Mouse (Mus musculus): ENCODE data around the gene Otub2. TPM values are rescaled to one million over a fixed set of nuclear protein-coding genes. Genes with fewer than 3 reads are reported as not detected.

Otub2 gene
- polyA plus RNA-seq, 1 experiment = 2.0 TPM

DNA sequence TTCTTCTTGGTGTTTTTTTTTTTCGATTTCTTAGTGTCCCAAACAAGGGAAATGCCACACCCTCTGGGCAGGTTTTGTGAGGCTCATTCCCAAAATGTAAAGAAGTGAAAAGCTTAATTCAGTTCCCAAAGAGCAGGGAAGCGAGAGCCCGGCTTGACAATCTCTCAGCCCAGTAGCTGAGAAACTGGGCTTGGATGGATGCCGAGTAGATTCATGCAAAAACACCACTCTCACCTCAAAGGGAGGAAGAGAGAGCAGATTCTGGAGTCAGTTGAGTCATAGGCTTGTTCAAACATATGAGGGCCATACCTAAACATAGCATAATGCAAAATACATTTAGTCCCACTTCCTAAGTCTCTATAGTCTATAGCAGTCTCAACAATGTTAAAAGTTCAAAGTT is 8.3 kb upstream of the Otub2 start:
- TF ChIP-seq POLR2A (IDR thresholded peaks at IDR 0.05; ENCODE audit: control insufficient read depth, extremely low read depth, insufficient read depth, low read length, poor library complexity) = no peak
- TF ChIP-seq CTCF (IDR thresholded peaks at IDR 0.05; ENCODE audit: borderline replicate concordance, control insufficient read depth, extremely low read depth, insufficient read depth, low read length, poor library complexity) = no peak
- no peaks in the 10 kb centered on the region for H3K36me3 ChIP-seq (ENCODE audit: control insufficient read depth, insufficient read depth, low read length)
- H3K27ac ChIP-seq (ENCODE audit: control insufficient read depth, insufficient read depth, low read length) = no peak overlapping the region
- no peak overlapping the region for H3K4me3 ChIP-seq (ENCODE audit: control insufficient read depth, insufficient read depth, low read length)
- 93% methylated on average over 4 of the region's 4 CpGs for WGBS
- no peak for DNase-seq
- no peaks in the 10 kb centered on the region for H3K27me3 ChIP-seq (ENCODE audit: control insufficient read depth, insufficient read depth, low read length)
- peaks cover 3% of the 10 kb centered on the region; the same call in 1 of the 2 replicates for H3K4me1 ChIP-seq (replicated peaks; ENCODE audit: control insufficient read depth, insufficient read depth, low read length)

DNA sequence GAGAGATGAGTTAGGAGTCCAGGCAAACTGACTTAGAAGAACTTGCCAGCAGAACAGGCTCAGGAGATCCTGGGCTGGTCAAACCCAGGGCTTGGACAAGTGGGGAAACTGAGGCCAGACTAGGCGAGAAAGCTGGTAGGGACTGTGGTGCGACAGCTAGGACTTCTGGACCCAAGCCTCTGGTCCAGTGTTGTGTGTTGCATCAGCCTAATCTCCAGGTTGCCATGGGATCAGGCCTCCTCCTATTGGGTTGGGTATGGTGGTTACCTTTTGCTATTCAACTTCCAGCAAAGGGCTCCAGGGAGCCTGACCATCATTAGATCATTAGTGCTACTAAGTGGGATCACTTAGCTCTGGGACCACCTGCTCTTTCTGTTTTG is 856 bp downstream of the Otub2 start:
- Histone ChIP-seq H3K4me3 (ENCODE audit: control insufficient read depth, insufficient read depth, low read length) (no peak overlapping the region), H3K27me3 (ENCODE audit: control insufficient read depth, insufficient read depth, low read length) (peaks cover 3% of the 10 kb centered on the region; the same call in 1 of the 2 replicates), H3K36me3 (ENCODE audit: control insufficient read depth, insufficient read depth, low read length) (no peaks in the 10 kb centered on the region), H3K27ac (ENCODE audit: control insufficient read depth, insufficient read depth, low read length) (no peak overlapping the region), H3K4me1 (replicated peaks; ENCODE audit: control insufficient read depth, insufficient read depth, low read length) (peaks cover 8% of the 10 kb centered on the region; the same call in 1 of the 2 replicates)
- WGBS = 100% methylated on average over 2 of the region's 2 CpGs
- no peak for DNase-seq
- TF ChIP-seq POLR2A (IDR thresholded peaks at IDR 0.05; ENCODE audit: control insufficient read depth, extremely low read depth, insufficient read depth, low read length, poor library complexity) (no peak), CTCF (IDR thresholded peaks at IDR 0.05; ENCODE audit: borderline replicate concordance, control insufficient read depth, extremely low read depth, insufficient read depth, low read length, poor library complexity) (no peak)

DNA sequence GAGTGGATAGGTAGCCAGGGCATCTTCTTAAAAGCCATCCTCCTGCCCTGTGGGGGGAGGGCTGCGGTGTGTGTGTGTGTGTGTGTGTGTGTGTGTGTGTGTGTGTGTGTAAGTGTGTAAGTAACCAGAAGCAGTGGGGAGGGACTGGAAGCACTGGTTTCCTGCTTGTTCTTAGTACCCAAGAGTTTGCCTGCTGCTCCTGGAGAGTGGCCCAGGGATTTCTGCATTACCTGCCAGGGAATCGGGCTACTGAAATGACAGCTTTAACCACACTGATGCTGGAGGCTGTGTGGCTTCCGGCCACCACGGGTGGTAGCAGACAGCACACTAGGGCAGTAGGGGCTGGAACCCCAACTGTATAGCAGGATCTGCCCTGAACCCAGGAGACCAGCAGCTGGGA is 1.5 kb downstream of the Otub2 start:
- H3K27ac ChIP-seq (ENCODE audit: control insufficient read depth, insufficient read depth, low read length) = no peak overlapping the region
- no peak overlapping the region for H3K4me3 ChIP-seq (ENCODE audit: control insufficient read depth, insufficient read depth, low read length)
- WGBS = 51% methylated on average over 3 of the region's 4 CpGs
- H3K36me3 ChIP-seq (ENCODE audit: control insufficient read depth, insufficient read depth, low read length) = no peaks in the 10 kb centered on the region
- H3K27me3 ChIP-seq (ENCODE audit: control insufficient read depth, insufficient read depth, low read length) = peaks cover 3% of the 10 kb centered on the region; the same call in 1 of the 2 replicates
- DNase-seq = no peak
- peaks cover 8% of the 10 kb centered on the region; the same call in 1 of the 2 replicates for H3K4me1 ChIP-seq (replicated peaks; ENCODE audit: control insufficient read depth, insufficient read depth, low read length)
- TF ChIP-seq CTCF (IDR thresholded peaks at IDR 0.05; ENCODE audit: borderline replicate concordance, control insufficient read depth, extremely low read depth, insufficient read depth, low read length, poor library complexity) = no peak

DNA sequence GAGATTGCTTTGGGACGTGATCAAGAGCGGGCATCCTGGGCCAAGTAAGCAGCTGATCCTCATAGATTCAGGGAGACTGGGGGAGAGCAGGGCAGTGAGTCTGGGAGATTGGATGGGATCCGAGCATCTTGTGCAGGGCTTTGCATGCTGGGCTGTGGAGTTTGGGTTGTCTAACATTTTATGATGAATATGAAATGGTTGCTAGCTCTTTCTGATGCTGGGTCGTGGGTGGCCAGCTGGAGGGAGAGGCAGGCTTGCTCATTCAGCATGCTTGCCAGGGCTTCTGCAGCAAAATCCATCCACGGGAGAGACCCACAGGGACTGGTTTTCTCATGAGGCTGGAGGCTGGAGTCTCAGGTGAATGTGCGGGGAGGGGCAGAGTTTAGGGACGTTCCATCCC is 2.6 kb downstream of the Otub2 start:
- H3K27ac ChIP-seq (ENCODE audit: control insufficient read depth, insufficient read depth, low read length) = no peak overlapping the region

GRCm38 (mm10) chr12:103393528-103393927 is 5.0 kb downstream of the Otub2 start:
- Histone ChIP-seq H3K36me3 (ENCODE audit: control insufficient read depth, insufficient read depth, low read length) (no peaks in the 10 kb centered on the region), H3K4me3 (ENCODE audit: control insufficient read depth, insufficient read depth, low read length) (no peak overlapping the region), H3K27me3 (ENCODE audit: control insufficient read depth, insufficient read depth, low read length) (peaks cover 3% of the 10 kb centered on the region; the same call in 1 of the 2 replicates), H3K4me1 (replicated peaks; ENCODE audit: control insufficient read depth, insufficient read depth, low read length) (peaks cover 8% of the 10 kb centered on the region; the same call in 1 of the 2 replicates), H3K27ac (ENCODE audit: control insufficient read depth, insufficient read depth, low read length) (no peak overlapping the region)
- whole genome bisulfite sequencing = 72% methylated on average over 6 of the region's 6 CpGs
- DNase-seq = no peak
- no peak for TF ChIP-seq CTCF (IDR thresholded peaks at IDR 0.05; ENCODE audit: borderline replicate concordance, control insufficient read depth, extremely low read depth, insufficient read depth, low read length, poor library complexity)
- no peak for TF ChIP-seq POLR2A (IDR thresholded peaks at IDR 0.05; ENCODE audit: control insufficient read depth, extremely low read depth, insufficient read depth, low read length, poor library complexity)

More for the DNA sequence above, 2.6 kb downstream of the Otub2 start:
- WGBS = 94% methylated on average over 7 of the region's 7 CpGs
- DNase-seq = no peak
- peaks cover 3% of the 10 kb centered on the region; the same call in 1 of the 2 replicates for H3K27me3 ChIP-seq (ENCODE audit: control insufficient read depth, insufficient read depth, low read length)
- H3K36me3 ChIP-seq (ENCODE audit: control insufficient read depth, insufficient read depth, low read length) = no peaks in the 10 kb centered on the region
- no peak overlapping the region for H3K4me3 ChIP-seq (ENCODE audit: control insufficient read depth, insufficient read depth, low read length)
- TF ChIP-seq CTCF (IDR thresholded peaks at IDR 0.05; ENCODE audit: borderline replicate concordance, control insufficient read depth, extremely low read depth, insufficient read depth, low read length, poor library complexity) = no peak
- TF ChIP-seq POLR2A (IDR thresholded peaks at IDR 0.05; ENCODE audit: control insufficient read depth, extremely low read depth, insufficient read depth, low read length, poor library complexity) = no peak
- H3K4me1 ChIP-seq (replicated peaks; ENCODE audit: control insufficient read depth, insufficient read depth, low read length) = peaks cover 8% of the 10 kb centered on the region; the same call in 1 of the 2 replicates

DNA sequence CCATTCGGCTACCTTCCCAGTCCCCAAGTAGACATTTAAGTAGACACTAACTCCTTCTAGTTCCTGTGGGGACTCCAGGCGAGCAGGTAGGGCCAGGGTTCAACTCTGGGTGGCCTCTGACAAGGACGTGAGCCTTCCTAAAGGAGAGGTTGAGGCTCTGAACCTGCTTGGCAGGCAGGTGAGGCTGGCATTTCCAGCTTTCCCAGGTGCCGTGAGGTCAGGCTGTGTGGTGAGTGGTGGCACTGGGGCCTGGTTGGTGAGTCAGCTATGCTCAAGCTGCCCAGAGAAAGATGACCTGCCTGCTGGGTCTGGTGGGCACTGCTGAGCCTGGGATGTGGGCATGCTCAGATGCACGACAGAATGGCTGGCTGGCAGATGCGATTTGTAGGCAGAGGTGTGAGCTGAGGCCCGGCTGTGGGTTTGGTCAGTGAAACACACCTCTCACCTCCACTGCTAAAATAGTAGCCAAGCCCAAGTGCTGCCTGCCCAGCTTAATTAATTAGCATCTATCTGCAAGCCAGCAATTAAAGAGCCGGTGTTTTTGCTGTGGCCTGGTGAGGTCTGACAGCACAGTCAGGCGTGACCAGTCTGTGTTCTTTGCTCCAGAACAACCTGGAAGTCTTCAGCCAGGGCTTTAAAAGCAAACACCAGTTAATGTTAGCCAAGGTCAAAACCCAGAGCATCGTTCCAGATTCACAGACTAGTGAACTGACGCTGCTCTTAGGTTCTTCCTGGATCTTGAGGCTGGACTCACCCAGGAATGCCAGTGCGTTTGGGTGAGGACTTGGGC is 7.2 kb downstream of the Otub2 start:
- Histone ChIP-seq H3K27me3 (ENCODE audit: control insufficient read depth, insufficient read depth, low read length) (no peaks in the 10 kb centered on the region), H3K27ac (ENCODE audit: control insufficient read depth, insufficient read depth, low read length) (no peak overlapping the region), H3K36me3 (ENCODE audit: control insufficient read depth, insufficient read depth, low read length) (no peaks in the 10 kb centered on the region), H3K4me3 (ENCODE audit: control insufficient read depth, insufficient read depth, low read length) (no peak overlapping the region), H3K4me1 (replicated peaks; ENCODE audit: control insufficient read depth, insufficient read depth, low read length) (no peaks in the 10 kb centered on the region)
- TF ChIP-seq POLR2A (IDR thresholded peaks at IDR 0.05; ENCODE audit: control insufficient read depth, extremely low read depth, insufficient read depth, low read length, poor library complexity) (no peak), CTCF (IDR thresholded peaks at IDR 0.05; ENCODE audit: borderline replicate concordance, control insufficient read depth, extremely low read depth, insufficient read depth, low read length, poor library complexity) (no peak)
- no peak for DNase-seq
- 92% methylated on average over 12 of the region's 12 CpGs for WGBS
